Mouse (Mus musculus) B cell, adult 62 days (primary cell): ENCODE data around the gene Clk2. TPM values are rescaled to one million over a fixed set of nuclear protein-coding genes. Genes with fewer than 3 reads are reported as not detected.

Experiments used
- total RNA-seq: library from RNA; stranded (reverse); gene quantifications from 4 replicates; pipeline ENCODE4 v1.2.4, GENCODE M21; 2023

Gene Clk2
- total RNA-seq, result 144 to 159 TPM (median 155 TPM) in 4 replicates

DNA sequence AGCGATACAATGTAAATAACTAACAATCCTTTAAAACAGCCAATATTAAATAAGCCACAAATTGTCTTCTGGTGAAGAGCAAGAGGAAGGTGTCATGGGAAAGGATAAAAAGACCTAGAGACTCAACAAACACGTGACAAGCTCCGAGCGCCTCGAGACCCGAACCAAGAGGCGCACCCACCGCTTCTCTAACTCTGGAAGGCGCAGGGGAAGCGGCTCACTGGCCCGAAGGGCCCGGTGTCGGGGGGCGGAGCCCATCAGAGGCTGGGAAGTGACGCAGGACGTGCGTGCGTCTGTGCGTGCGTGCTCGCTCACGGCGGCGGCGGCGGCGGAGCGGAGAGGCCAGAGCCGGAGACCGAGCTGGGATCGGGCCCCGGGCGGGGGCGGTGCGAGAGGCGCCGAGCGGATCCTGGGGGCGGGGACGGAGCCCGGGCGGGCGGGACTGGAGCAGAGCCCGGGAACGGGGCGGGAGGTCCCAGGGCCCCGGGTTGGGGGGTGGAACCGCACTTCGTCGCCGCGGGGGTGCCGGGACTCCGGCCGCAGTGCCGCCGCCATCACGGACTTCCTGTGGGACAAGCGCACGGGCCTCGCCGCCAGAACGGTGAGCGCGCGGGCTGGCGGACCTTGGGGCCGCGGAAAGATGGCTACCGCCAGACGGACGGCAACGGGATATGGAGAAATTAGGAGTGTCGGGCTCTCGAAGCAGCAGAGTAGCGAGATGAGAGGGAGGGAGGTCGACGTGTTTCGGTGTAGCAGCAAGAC lies at the start of gene Clk2:
Gene Clk2, plus strand, starts transcription at position 290 of the 762 bp plus-strand sequence.

DNA sequence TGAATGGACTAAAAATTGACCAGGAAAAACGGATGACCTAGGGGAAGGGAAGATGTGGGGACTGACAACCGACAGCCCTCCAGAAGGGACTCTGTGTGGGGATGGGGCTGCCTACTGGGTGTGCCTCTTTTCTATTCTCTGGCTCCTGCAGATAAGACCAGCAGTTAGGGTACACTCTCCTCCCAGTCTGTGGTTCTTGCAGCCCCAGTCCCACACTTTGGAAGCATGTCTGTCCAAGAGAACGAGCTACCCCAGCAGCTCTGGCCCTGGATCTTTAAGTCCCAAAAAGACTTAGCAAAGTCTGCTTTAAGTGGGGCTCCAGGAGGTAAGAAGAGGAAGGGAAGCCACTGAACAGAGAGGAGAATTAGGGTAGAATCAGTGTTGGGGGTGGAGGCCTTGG lies 28.6 kb upstream of the Clk2 start, which contains the start of gene Pklr:
Gene Pklr, plus strand, starts transcription at position 185 of the 400 bp plus-strand sequence.

DNA sequence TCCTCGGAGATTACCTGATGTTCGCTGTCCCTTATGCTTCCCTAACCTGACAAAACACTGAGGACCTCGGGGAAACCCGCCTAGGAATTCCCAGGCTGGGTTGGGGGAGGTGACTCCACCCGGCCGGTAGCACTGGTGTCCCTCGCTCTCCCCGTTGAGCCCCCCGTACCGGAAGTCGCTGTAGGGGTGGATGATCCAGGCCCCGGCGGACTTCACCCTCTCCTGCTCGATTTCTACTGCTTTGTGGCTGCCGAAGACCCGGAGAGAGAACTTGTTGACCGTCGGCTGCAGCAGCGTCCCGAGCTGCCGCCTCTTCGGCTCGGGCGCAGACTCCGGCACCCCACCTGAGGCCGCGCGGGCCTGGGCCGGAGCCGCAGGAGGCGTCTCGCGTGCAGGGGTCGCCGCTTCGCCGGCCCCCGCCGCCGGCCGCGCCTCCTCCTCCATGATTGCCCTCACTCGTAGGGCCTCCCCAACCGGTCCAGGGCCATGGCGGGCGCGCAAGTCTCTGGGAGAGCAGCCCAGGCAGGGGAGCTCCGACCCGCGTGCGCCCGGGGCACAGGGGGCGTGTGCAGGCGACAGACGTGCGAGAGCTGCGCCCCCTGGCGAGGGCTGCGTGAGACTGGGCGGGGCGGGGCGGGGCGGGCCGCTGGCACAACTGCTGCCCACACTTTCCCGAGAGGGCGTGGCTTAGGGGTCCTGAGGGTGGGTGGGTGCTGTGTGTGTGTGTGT lies 4.8 kb upstream of the Clk2 start, which contains the start of gene Hcn3:
Gene Hcn3, minus strand, starts transcription at position 581 of the 729 bp plus-strand sequence.

DNA sequence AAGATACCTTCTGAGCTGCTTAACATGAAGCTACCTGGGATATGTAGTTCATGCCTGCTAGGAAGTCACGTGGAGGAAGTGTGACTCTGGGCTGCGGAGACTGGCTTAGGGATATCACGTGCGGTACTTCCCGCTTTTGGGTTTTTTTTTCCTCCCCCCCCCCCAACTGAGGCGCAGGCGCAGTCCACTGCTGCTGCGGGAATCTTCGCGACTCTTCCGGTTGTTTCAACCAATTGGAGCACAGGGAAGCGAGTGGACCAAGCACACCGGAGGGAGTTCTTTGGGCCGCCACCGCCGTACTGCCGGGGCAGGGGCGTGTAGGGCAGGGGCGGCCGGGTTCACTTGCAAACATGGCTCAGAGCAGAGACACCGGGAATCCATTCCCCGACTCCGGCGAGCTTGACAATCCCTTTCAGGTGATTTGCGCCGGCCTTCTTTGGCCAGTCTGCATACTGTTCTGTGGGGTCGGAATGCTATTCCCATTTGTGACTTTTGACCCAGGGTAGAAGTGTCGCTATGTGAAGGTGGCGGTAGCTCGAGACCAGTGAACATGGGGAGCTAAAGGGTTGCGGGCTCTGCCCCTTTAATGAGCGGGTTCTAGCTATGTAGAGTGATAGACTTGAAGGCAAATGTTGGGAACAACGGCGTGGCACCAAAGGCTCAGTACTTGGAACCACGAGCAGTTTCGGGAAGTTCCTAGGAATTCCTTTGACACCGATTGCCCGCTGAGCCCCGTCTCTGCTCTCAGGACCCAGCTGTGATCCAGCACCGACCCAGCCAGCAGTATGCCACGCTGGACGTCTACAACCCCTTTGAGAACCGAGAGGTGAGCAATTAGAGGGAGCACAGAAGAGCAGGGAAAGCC lies 12.9 kb downstream of the Clk2 start, which contains the start of gene Scamp3:
Gene Scamp3, plus strand, starts transcription at position 232 of the 865 bp plus-strand sequence.

DNA sequence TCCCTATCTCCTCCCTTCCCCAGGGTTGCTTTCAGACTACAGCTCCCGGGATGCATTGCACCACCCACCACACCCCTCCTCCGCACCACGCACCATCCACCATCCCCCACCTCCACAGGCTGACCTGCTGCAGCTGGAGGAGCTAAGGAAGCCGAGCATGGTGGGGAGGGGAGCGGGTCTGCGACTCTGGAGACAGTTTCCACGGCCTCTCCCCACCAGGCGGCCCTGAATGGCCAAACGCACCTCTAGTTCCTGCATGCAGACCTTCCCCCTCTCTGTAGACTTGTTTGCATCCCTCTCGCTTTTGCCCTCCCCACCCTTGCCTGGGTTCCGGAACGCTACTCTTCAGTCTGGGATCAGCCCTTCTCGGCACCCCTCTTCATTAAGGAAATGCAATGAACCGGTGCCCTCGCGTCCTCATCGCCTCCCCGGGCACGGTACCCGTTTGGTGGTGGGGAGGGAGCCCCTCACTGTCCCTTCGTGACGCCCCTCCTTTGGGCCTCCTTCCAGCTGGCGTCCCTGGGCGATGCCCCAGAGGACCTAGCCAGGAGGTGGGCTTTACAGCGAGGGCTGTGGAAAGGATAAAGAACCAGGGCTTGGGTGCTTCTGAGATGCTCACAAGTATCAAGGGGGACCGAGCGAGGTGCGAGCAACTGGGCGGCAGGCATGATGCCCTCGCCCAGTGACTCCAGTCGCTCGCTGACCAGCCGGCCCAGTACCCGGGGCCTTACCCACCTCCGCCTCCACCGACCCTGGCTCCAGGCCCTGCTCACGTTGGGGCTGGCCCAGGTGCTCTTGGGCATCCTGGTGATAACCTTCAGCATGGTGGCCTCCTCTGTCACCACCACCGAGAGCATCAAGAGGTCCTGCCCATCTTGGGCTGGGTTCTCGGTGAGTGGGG lies 18.7 kb downstream of the Clk2 start, which contains the start of gene Fam189b:
Gene Fam189b, plus strand, starts transcription at position 86 of the 901 bp plus-strand sequence.

DNA sequence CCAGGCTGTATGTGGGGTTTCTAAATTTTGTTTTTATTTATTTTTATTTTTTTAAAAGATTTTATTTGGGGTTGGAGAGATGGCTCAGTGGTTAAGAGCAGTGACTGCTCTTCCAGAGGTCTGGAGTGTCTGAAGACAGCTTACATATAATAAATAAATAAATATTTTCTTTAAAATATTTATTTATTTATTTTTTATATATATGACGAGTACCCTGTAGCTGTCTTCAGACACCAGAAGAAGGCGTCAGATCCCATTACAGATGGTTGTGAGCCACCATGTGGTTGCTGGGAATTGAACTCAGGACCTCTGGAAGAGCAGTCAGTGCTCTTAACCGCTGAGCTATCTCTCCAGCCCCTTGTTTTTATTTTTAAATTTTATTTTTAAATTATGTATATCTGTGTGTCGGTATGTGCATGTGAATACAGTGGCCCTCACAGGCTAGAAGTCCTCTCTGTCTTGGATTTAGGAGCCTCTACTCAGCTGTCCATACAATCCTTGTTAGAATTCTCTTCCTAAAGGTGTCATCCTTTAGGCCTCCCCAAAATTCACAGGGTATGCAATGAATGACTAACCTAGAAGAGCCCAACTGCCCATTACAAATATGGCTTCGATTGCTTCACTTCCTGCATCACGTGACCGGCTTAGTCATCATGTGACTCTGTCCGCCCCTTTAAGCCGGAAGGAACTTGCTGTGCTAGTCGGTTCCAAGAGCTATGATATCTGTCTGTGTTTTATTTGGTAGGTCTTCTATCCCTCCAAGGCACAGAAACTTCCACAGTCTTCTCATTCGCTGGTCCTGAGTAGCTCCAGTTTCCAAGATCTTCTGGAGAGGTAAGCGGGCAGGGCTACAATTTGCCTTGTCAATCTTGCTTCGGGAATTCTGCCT lies 37.9 kb downstream of the Clk2 start, which contains the start of gene Gba:
Gene Gba, plus strand, starts transcription at position 676 of the 889 bp plus-strand sequence.

DNA sequence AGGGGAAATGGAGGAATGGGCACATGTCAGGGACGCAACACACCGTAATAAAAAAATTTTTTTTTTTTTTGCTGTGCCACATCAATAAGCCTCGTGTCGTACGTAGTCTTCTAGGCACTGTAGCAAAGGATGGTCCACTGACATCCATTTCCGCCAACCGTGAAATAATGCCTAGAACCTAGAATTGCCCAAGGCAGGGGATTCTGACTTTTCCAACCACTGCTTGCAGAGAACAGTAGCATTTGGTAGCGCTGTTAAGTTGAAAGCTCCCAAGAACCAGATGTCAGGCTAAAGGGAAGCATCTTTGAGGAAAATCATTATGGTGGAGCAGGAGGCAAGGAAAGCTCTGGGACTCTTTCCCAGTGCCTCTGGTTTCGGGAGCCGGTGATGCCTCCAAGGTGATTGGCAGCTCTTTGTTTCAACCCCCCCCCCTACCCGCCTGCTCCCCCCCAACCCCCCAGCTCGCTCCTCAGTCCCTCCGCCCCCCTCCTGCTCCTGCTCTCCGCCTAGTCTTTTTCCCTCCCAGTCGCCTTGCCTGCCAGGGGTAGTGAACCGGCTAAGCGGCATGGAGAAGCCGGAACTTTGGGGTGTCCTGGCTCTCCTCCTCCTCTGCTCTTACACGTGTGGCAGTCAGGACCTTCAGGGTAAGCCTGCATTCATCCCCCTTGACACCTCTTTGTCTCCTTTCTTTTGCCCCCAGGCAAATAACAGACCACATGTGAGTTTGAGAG lies 50.3 kb downstream of the Clk2 start, which contains the start of gene Thbs3:
Gene Thbs3, plus strand, starts transcription at position 500 of the 731 bp plus-strand sequence.

Other genes with a start within 250 kb of the Clk2 start
- gene Ash1l, start 214.2 kb upstream of the Clk2 start, total RNA-seq, result 93.7 to 103 TPM (median 97.8 TPM) in 4 replicates
- gene Dap3, start 213.6 kb upstream of the Clk2 start, total RNA-seq, result 78.6 to 91.7 TPM (median 88.6 TPM) in 4 replicates
- 53.5 to 67.5 TPM (median 58.6 TPM) in 4 replicates for gene Rusc1, start 71.5 kb upstream of the Clk2 start, total RNA-seq
- not detected in 4 replicates for gene Gm43738, start 63.7 kb upstream of the Clk2 start, total RNA-seq
- gene Fdps, start 62.8 kb upstream of the Clk2 start, total RNA-seq, result 17.6 to 21.4 TPM (median 20.3 TPM) in 4 replicates
- not detected in 4 replicates for gene Pklr, start 28.7 kb upstream of the Clk2 start, total RNA-seq
- gene Hcn3, start 4.6 kb upstream of the Clk2 start, total RNA-seq, result 2.2 to 5.3 TPM (median 5.1 TPM) in 4 replicates
- 109 to 121 TPM (median 115 TPM) in 4 replicates for gene Scamp3, start 12.7 kb downstream of the Clk2 start, total RNA-seq
- gene Fam189b, start 18.3 kb downstream of the Clk2 start, total RNA-seq, result 12.9 to 24.4 TPM (median 20.3 TPM) in 4 replicates
- 79.6 to 102 TPM (median 97.6 TPM) in 4 replicates for gene Gba, start 38.1 kb downstream of the Clk2 start, total RNA-seq
- gene Thbs3, start 50.4 kb downstream of the Clk2 start, total RNA-seq, result 8.6 to 13.2 TPM (median 9.9 TPM) in 4 replicates
- gene Mtx1, start 62.3 kb downstream of the Clk2 start, total RNA-seq, result 227 to 250 TPM (median 239 TPM) in 4 replicates
- gene Muc1, start 64.3 kb downstream of the Clk2 start, total RNA-seq, result 1.4 to 3.6 TPM (median 1.6 TPM) in 4 replicates
- gene Krtcap2, start 81.2 kb downstream of the Clk2 start, total RNA-seq, result 88.4 to 116 TPM (median 101 TPM) in 4 replicates
- gene Trim46, start 81.5 kb downstream of the Clk2 start, total RNA-seq, result 2.1 to 5.6 TPM (median 3.3 TPM) in 4 replicates
- 64.0 to 79.9 TPM (median 68.1 TPM) in 4 replicates for gene Dpm3, start 94.6 kb downstream of the Clk2 start, total RNA-seq
- 140 to 170 TPM (median 145 TPM) in 4 replicates for gene Slc50a1, start 105.8 kb downstream of the Clk2 start, total RNA-seq
- 1.0 to 1.8 TPM (median 1.1 TPM) in 4 replicates for gene Efna1, start 116.3 kb downstream of the Clk2 start, total RNA-seq
- not detected in 4 replicates for gene Efna3, start 158.2 kb downstream of the Clk2 start, total RNA-seq
- 0.36 TPM in 1 of 4 replicates, not detected in the others for gene Efna4, start 173.2 kb downstream of the Clk2 start, total RNA-seq
- 6.8 to 7.4 TPM (median 7.1 TPM) in 4 replicates for gene Adam15, start 185.2 kb downstream of the Clk2 start, total RNA-seq
- gene Dcst2, start 197.2 kb downstream of the Clk2 start, total RNA-seq, result 0.25 TPM in 1 of 4 replicates, not detected in the others
- gene Dcst1, start 200.5 kb downstream of the Clk2 start, total RNA-seq, result 0.31 to 0.33 TPM in 2 of 4 replicates, not detected in the others
- gene Zbtb7b, start 230.0 kb downstream of the Clk2 start, total RNA-seq, result 60.4 to 64.8 TPM (median 62.5 TPM) in 4 replicates
- gene Lenep, start 238.0 kb downstream of the Clk2 start, total RNA-seq, result 0.52 TPM in 1 of 4 replicates, not detected in the others
- gene Flad1, start 247.1 kb downstream of the Clk2 start, total RNA-seq, result 31.6 to 44.7 TPM (median 35.1 TPM) in 4 replicates